Mouse (Mus musculus) spleen, adult 2 months (tissue): ENCODE measurements around the gene Hpgds. TPM values are rescaled to one million over a fixed set of nuclear protein-coding genes. Genes with fewer than 3 reads are reported as not detected.

Source experiments
- DNase-seq, 2 experiments: peaks; one replicate each; pipeline versions ENCODE4 v3.0.0 to v3.0.0-alpha.2; 2012 to 2021; ENCODE audit warnings: low spot score in 2 of 2, low read depth in 1 of 2
- H3K27ac ChIP-seq: fragments of 200-500 bp; 2 replicates; pipeline ENCODE4 v1.5.1; 2012; ENCODE audit warnings: low read length, inconsistent platforms; ENCODE audit not compliant: insufficient read depth
- H3K27me3 ChIP-seq: fragments of 200-500 bp; 2 replicates; pipeline ENCODE4 v1.6.1; 2012; ENCODE audit warnings: mild to moderate bottlenecking, moderate library complexity, low read length, inconsistent platforms; ENCODE audit not compliant: control insufficient read depth, insufficient read depth
- H3K36me3 ChIP-seq: fragments of 200-500 bp; 2 replicates; pipeline ENCODE4 v1.6.1; 2012; ENCODE audit warnings: mild to moderate bottlenecking, low read length, inconsistent platforms; ENCODE audit not compliant: control insufficient read depth, insufficient read depth
- H3K4me1 ChIP-seq: fragments of 200-500 bp; 2 replicates; pipeline ENCODE4 v1.6.1; 2011; ENCODE audit warnings: inconsistent platforms; ENCODE audit not compliant: control insufficient read depth, insufficient read depth, insufficient read length
- H3K4me3 ChIP-seq: fragments of 200-500 bp; 2 replicates; pipeline ENCODE4 v1.5.1; 2011; ENCODE audit warnings: mild to moderate bottlenecking, inconsistent platforms; ENCODE audit not compliant: insufficient read depth, insufficient read length; ENCODE audit errors: extremely low read depth
- CTCF ChIP-seq: fragments of 200-500 bp; IDR thresholded peaks from 2 replicates; pipeline ENCODE4 v1.5.1; 2011; ENCODE audit warnings: mild to moderate bottlenecking, inconsistent platforms; ENCODE audit not compliant: insufficient read depth, insufficient read length, insufficient replicate concordance; ENCODE audit errors: extremely low read depth
- POLR2A ChIP-seq: fragments of 200-500 bp; IDR thresholded peaks from 2 replicates; pipeline ENCODE4 v1.6.1; 2011; ENCODE audit warnings: low read depth, low read length, inconsistent platforms
- WGBS: fragments of 180-500 bp; shearing (Covaris S2); methylation state at CpG from one replicate; pipeline ENCODE4 v1.1.7; 2018; 5-methylcytosine and 5-hydroxymethylcytosine counted together
- polyA plus RNA-seq: library from polyadenylated mRNA; depleted of rRNA; stranded (reverse); fragments of >200 nt; gene quantifications from 2 replicates; pipeline ENCODE4 v1.2.3, GENCODE M21; 2012

Gene Hpgds
- polyA plus RNA-seq, 1 experiment = 2.9 TPM

- H3K36me3 ChIP-seq = no peaks in the 10 kb centered on the region
- H3K4me1 ChIP-seq = peaks cover 4% of the 10 kb centered on the region; the same call in 1 of the 2 replicates
- TF ChIP-seq POLR2A (no peak), CTCF (no peak)
- WGBS = 37% methylated on average over 4 of the region's 4 CpGs
- H3K27ac ChIP-seq = no peak overlapping the region
- no peaks in the 10 kb centered on the region for H3K27me3 ChIP-seq
- no peak for DNase-seq
- no peak overlapping the region for H3K4me3 ChIP-seq
Observed at GRCm38 (mm10) chr6:65146363-65146762, 1.7 kb upstream of the Hpgds start.

GRCm38 (mm10) chr6:65142316-65142715, 2.4 kb downstream of the Hpgds start:
- Histone ChIP-seq H3K36me3 (no peaks in the 10 kb centered on the region), H3K4me1 (peaks cover 9% of the 10 kb centered on the region; the same call in 1 of the 2 replicates), H3K27ac (no peak overlapping the region), H3K4me3 (no peak overlapping the region), H3K27me3 (no peaks in the 10 kb centered on the region)
- TF ChIP-seq POLR2A (no peak), CTCF (no peak)
- WGBS = 93% methylated on average over 1 of the region's 1 CpGs
- no peak for DNase-seq

GRCm38 (mm10) chr6:65140750-65141243, 3.9 kb downstream of the Hpgds start:
- DNase-seq = peak in 1 of 2 experiments; percentile 28
- Histone ChIP-seq H3K36me3 (no peaks in the 10 kb centered on the region), H3K27ac (no peak overlapping the region), H3K4me1 (peaks cover 9% of the 10 kb centered on the region; the same call in 1 of the 2 replicates), H3K4me3 (no peak overlapping the region), H3K27me3 (no peaks in the 10 kb centered on the region)
- 19% methylated on average over 6 of the region's 6 CpGs for WGBS
- TF ChIP-seq CTCF (no peak), POLR2A (no peak)

GRCm38 (mm10) chr6:65140082-65140749, 4.5 kb downstream of the Hpgds start:
- peaks cover 9% of the 10 kb centered on the region; the same call in 1 of the 2 replicates for H3K4me1 ChIP-seq
- no peaks in the 10 kb centered on the region for H3K27me3 ChIP-seq
- TF ChIP-seq CTCF (no peak), POLR2A (no peak)
- H3K27ac ChIP-seq = no peak overlapping the region
- no peaks in the 10 kb centered on the region for H3K36me3 ChIP-seq
- H3K4me3 ChIP-seq = no peak overlapping the region
- DNase-seq = peak in 1 of 2 experiments; percentile 4
- 58% methylated on average over 5 of the region's 5 CpGs for WGBS

GRCm38 (mm10) chr6:65138243-65138642, 6.5 kb downstream of the Hpgds start:
- Histone ChIP-seq H3K4me1 (peaks cover 6% of the 10 kb centered on the region; the same call in 1 of the 2 replicates), H3K4me3 (no peak overlapping the region), H3K27ac (no peak overlapping the region), H3K27me3 (no peaks in the 10 kb centered on the region), H3K36me3 (no peaks in the 10 kb centered on the region)
- 81% methylated on average over 1 of the region's 1 CpGs for WGBS
- no peak for DNase-seq
- TF ChIP-seq CTCF (no peak), POLR2A (no peak)

GRCm38 (mm10) chr6:65137802-65138201, 6.9 kb downstream of the Hpgds start:
- Histone ChIP-seq H3K4me3 (no peak overlapping the region), H3K36me3 (no peaks in the 10 kb centered on the region), H3K27ac (no peak overlapping the region; the same call in 1 of the 2 replicates), H3K4me1 (peaks cover 6% of the 10 kb centered on the region; the same call in 1 of the 2 replicates), H3K27me3 (no peaks in the 10 kb centered on the region)
- no peak for DNase-seq
- WGBS = 72% methylated on average over 2 of the region's 2 CpGs
- TF ChIP-seq POLR2A = no peak
- TF ChIP-seq CTCF = no peak

GRCm38 (mm10) chr6:65132376-65132775, 12.3 kb downstream of the Hpgds start:
- no peak overlapping the region for H3K27ac ChIP-seq

More at GRCm38 (mm10) chr6:65132376-65132775, 12.3 kb downstream of the Hpgds start:
- 92% methylated on average over 6 of the region's 6 CpGs for WGBS
- peaks cover 2% of the 10 kb centered on the region for H3K36me3 ChIP-seq
- no peak overlapping the region for H3K4me3 ChIP-seq
- DNase-seq = no peak
- no peaks in the 10 kb centered on the region for H3K27me3 ChIP-seq
- H3K4me1 ChIP-seq = no peaks in the 10 kb centered on the region
- TF ChIP-seq CTCF (no peak), POLR2A (no peak)
